Mouse (Mus musculus): Measurements from ENCODE around the gene Itpr2.

- TF ChIP-seq CTCF (IDR thresholded peaks at IDR 0.05; ENCODE audit: control insufficient read depth, insufficient read depth, insufficient read length) = no peak
- no peak for TF ChIP-seq CEBPB (IDR thresholded peaks at IDR 0.05; ENCODE audit: low read depth)
- no peak for TF ChIP-seq USF1 (IDR thresholded peaks at IDR 0.05; ENCODE audit: low read depth)
- no peak for TF ChIP-seq MYOD1 (IDR thresholded peaks at IDR 0.05; ENCODE audit: control insufficient read depth, insufficient read length, low read depth)
- TF ChIP-seq MYOG (IDR thresholded peaks at IDR 0.05; ENCODE audit: control insufficient read depth, extremely low read depth, insufficient read length) = no peak
- no peak for TF ChIP-seq MAX (IDR thresholded peaks at IDR 0.05)
Measured at GRCm38 (mm10) chr6:146241336-146241735, 260.7 kb downstream of the Itpr2 start.

Measured in C2C12 (cell line).